Mouse (Mus musculus) cerebellum, adult 2 months (tissue): ENCODE measurements around the gene Atg4a-ps. TPM values are rescaled to one million over a fixed set of nuclear protein-coding genes. Genes with fewer than 3 reads are reported as not detected.
A peak's percentile ranks its signal among the peaks of the same experiment; 100 is the strongest.

Experiments used
- DNase-seq, 2 experiments: peaks; one replicate each; pipeline ENCODE4 v3.0.0; 2021
- H3K27ac ChIP-seq: fragments of 200-500 bp; 2 replicates; pipeline ENCODE4 v1.5.1; 2012; ENCODE audit warnings: low read length, control low read depth, inconsistent platforms; ENCODE audit not compliant: insufficient read depth
- H3K27me3 ChIP-seq: fragments of 200-500 bp; 2 replicates; pipeline ENCODE4 v1.6.1; 2012; ENCODE audit warnings: inconsistent platforms, mild to moderate bottlenecking, low read length, moderate library complexity; ENCODE audit not compliant: control insufficient read depth, insufficient read depth
- H3K4me1 ChIP-seq: fragments of 200-500 bp; 2 replicates; pipeline ENCODE4 v1.6.1; 2011; ENCODE audit warnings: low read length; ENCODE audit not compliant: control insufficient read depth, insufficient read depth
- H3K4me3 ChIP-seq: fragments of 200-500 bp; replicated peaks from 2 replicates; pipeline ENCODE3; 2011; ENCODE audit warnings: mild to moderate bottlenecking, low read depth, low read length, control low read depth; ENCODE audit not compliant: insufficient read depth
- CTCF ChIP-seq: fragments of 200-500 bp; IDR thresholded peaks from 2 replicates; pipeline ENCODE4 v1.5.1; 2011; ENCODE audit warnings: low read depth, mild to moderate bottlenecking, control low read depth, low read length, moderate library complexity, borderline replicate concordance; ENCODE audit not compliant: insufficient read depth
- POLR2A ChIP-seq: fragments of 200-500 bp; IDR thresholded peaks from 2 replicates; pipeline ENCODE4 v1.6.1; 2011; ENCODE audit warnings: low read length, control low read depth, borderline replicate concordance; ENCODE audit not compliant: insufficient read depth
- WGBS: fragments of 180-500 bp; shearing (Covaris S2); methylation state at CpG from one replicate; pipeline ENCODE4 v1.1.7; 2018; 5-methylcytosine and 5-hydroxymethylcytosine counted together
- polyA plus RNA-seq: library from polyadenylated mRNA; depleted of rRNA; stranded (reverse); fragments of >200 nt; gene quantifications from 2 replicates; pipeline ENCODE4 v1.2.3, GENCODE M21; 2012

The Atg4a-ps gene
- polyA plus RNA-seq, 1 experiment, result 0.07 TPM

DNA sequence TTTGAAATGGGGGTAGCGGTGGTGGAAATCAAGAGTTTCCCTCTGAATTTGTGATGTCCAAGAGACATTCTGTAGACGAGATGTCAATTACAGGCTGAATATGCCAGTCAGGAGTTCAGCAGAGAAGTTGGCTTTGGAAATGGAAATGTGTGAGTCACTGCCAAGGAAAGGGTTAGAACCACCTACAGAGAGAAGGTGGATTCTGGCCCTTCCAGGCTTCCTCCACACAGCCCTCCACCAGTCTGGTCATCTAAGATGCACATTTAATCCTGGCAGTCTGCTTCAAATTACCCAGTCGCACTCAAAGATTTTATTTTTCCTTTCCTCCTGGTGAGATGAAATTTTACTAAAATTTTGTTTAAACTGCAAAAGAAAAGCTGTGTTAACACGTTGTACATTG is 26.2 kb upstream of the Atg4a-ps start:
- 57% methylated on average over 4 of the region's 4 CpGs for WGBS

DNA sequence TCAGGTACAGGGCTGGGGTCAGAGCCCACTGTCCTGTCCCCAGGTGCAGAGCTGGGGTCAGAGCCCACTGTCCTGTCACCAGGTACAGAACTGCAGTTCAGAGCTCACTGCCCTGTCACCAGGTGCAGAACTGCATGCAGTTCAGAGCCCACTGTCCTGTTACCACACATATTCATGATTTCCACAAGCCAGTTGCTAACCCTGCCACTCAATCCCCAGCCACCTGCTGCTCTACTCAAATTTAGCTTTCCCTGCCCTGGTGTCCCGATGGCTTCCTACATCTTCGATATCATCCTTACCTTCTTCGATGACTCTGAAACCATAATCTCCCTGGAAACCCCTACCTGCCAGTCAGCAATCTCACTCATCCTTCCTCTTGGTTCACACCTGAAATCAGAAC is 17.5 kb upstream of the Atg4a-ps start:
- DNase-seq, result no peak
- H3K4me1 ChIP-seq, result no peaks in the 10 kb centered on the region
- no peaks in the 10 kb centered on the region for H3K27me3 ChIP-seq
- no peak overlapping the region for H3K4me3 ChIP-seq
- WGBS, result 96% methylated on average over 3 of the region's 3 CpGs
- H3K27ac ChIP-seq, result no peak overlapping the region
- TF ChIP-seq POLR2A (no peak), CTCF (no peak)

More for the DNA sequence above, 26.2 kb upstream of the Atg4a-ps start:
- DNase-seq, result no peak
- TF ChIP-seq POLR2A (no peak), CTCF (no peak)
- H3K27ac ChIP-seq, result no peak overlapping the region
- H3K27me3 ChIP-seq, result no peaks in the 10 kb centered on the region
- H3K4me3 ChIP-seq, result no peak overlapping the region
- H3K4me1 ChIP-seq, result no peaks in the 10 kb centered on the region; the same call in 1 of the 2 replicates

DNA sequence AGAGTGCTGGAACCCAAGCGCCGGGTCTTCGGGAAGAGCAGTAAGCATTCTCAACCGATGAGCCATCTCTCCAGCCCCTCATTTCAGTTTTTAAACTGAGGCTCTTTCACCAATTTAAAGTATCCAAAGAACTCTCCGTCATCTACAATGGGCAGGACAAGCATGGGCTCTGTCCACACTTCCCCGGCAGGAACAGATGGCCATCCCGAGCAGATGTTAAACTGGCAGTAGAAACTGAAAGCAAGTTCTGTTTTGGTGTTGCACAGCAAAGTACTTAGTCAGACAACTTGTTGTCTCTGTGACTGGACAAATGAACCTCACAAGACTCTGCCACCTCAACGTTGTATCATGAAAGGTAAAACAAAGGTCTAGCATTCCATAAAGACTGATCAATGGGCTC is 15.8 kb upstream of the Atg4a-ps start:
- 58% methylated on average over 8 of the region's 8 CpGs for WGBS
- no peak for DNase-seq

DNA sequence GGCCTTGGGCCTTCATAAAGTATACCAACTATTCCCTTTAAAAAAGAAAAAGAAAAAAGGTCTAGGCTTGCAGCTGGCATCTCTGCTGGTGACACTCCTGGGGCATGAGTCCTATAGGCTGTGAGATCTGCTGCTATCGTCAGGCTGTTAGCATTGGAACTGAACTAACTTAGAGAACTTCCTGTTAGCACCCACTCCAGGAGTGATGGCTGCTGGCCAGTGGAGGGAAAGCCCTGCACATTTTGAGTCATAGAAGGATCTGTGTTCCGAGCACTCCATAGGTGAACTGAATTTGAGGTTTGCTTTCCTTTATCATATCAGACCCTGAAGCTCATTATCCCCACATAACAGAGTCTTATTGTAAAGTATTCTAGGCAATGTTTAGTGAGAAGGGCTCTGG is 14.1 kb upstream of the Atg4a-ps start:
- H3K4me1 ChIP-seq, result no peaks in the 10 kb centered on the region
- H3K27me3 ChIP-seq, result no peaks in the 10 kb centered on the region
- no peak overlapping the region for H3K27ac ChIP-seq
- no peak overlapping the region for H3K4me3 ChIP-seq
- no peak for TF ChIP-seq POLR2A
- TF ChIP-seq CTCF, result no peak
- DNase-seq, result no peak
- 66% methylated on average over 2 of the region's 2 CpGs for WGBS

More for the DNA sequence above, 15.8 kb upstream of the Atg4a-ps start:
- H3K4me3 ChIP-seq, result no peak overlapping the region
- no peaks in the 10 kb centered on the region for H3K27me3 ChIP-seq
- TF ChIP-seq POLR2A (no peak), CTCF (no peak)
- H3K4me1 ChIP-seq, result no peaks in the 10 kb centered on the region
- no peak overlapping the region for H3K27ac ChIP-seq

DNA sequence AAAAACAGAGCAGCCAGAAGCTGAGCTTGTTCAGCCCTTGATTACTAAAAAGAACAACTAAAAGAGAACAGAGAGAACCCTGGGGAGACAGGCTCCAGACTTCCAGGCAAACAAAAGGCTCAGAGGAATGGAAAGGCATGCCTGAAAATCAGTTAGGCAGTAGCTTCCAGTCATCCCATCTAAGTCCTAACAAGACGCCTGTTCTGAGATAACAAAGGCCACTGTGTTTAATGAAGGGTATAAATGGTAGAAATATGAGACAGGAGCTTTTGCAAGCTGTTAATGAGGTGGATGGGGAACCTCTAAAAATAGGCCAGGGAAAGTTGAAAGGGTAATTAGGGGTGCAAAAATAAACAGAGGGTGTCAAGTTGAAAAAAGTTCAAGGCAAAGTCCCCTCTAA is 4.5 kb upstream of the Atg4a-ps start:
- 74% methylated on average over 1 of the region's 1 CpGs for WGBS
- no peak overlapping the region for H3K27ac ChIP-seq
- no peak for DNase-seq

DNA sequence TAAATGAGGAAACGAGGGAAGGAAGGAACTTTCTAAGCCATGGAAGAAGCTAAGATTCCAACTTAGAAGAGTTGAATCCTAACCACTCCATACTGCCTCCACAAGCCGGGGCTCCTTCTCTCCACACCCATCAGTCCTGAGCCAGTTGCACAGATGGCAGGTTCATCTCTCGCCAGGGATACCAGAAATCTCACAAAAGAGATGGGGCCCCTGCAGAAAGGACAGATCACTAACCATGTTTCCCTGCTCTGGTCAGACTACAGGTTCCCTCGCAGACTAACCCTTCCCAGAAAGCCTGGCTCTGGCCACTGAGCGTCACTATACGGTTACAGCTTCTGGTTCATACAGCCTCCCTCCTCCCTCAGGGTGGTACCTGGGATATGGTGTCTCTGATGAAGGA is 3.8 kb upstream of the Atg4a-ps start:
- 24% methylated on average over 6 of the region's 6 CpGs for WGBS
- H3K27ac ChIP-seq, result no peak overlapping the region
- peaks cover 8% of the 10 kb centered on the region for H3K4me1 ChIP-seq
- DNase-seq, result peak; percentile 46 to 66
- no peak for TF ChIP-seq POLR2A
- TF ChIP-seq CTCF, result 0 out of 2 replicates have a peak, but pooled peaks have one; percentile 1
- no peak overlapping the region for H3K4me3 ChIP-seq
- no peaks in the 10 kb centered on the region for H3K27me3 ChIP-seq

More for the DNA sequence above, 4.5 kb upstream of the Atg4a-ps start:
- H3K27me3 ChIP-seq, result no peaks in the 10 kb centered on the region
- H3K4me3 ChIP-seq, result no peak overlapping the region
- no peak for TF ChIP-seq CTCF
- no peak for TF ChIP-seq POLR2A
- H3K4me1 ChIP-seq, result peaks cover 8% of the 10 kb centered on the region

DNA sequence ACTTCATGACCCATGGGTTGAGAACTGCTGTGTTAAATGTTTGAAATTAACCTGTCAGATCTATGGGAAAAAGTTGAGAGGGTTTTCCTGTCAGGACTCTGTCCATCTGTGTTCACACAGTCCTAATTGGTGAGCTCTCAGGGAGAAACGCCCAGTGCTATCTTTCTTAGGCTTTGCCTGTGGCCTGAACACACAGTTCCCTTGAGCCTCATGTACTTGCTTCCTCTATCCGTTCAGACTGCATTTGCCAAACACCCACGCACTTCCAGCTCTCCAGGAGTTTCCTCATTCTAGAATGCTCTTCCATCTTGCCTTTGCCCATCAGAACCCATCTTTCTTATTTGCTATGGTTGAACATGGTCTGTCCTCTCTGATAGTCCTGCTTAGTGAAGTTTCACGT is 2.6 kb upstream of the Atg4a-ps start:
- H3K4me1 ChIP-seq, result peaks cover 8% of the 10 kb centered on the region
- DNase-seq, result no peak
- H3K4me3 ChIP-seq, result no peak overlapping the region
- H3K27ac ChIP-seq, result no peak overlapping the region
- 86% methylated on average over 4 of the region's 4 CpGs for WGBS
- H3K27me3 ChIP-seq, result no peaks in the 10 kb centered on the region
- TF ChIP-seq CTCF (no peak), POLR2A (no peak)

DNA sequence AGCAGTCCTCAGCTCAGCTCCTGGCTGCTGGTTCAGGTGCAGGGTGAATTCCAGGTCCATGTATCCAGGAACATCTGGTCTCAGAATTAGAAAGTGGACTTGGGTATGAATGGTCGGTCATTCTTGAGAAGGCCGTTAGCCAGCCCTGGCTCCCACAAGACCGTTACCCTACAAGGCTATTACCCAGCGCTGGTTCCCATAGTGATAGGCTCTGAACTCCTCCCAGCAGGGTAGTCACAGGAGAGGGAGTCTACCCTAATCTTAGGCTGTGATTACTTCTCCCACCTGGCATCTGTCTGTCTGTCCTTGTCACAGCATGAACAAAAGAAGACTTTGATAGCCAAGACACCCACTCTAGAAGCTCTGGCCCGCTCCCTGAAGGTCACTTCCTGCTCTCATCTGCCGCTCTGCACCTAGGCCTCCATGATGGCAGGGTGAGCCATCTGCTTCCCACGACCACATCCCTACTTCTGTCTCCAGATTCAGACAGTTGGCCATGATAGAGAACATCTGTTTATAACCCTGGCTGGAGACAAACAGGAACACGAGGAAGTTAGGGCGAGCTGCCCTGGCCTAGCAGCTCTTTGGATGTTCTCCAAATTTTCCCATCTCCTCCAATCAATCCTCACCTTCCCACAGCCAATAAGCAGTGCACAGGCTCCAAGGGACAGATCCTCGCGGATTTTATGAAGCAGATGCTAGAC is 1.4 kb upstream of the Atg4a-ps start:
- DNase-seq, result no peak
- peaks cover 8% of the 10 kb centered on the region for H3K4me1 ChIP-seq
- 86% methylated on average over 11 of the region's 11 CpGs for WGBS

More for the DNA sequence above, 1.4 kb upstream of the Atg4a-ps start:
- no peak for TF ChIP-seq POLR2A
- no peak for TF ChIP-seq CTCF
- Histone ChIP-seq H3K27me3 (no peaks in the 10 kb centered on the region), H3K27ac (no peak overlapping the region), H3K4me3 (no peak overlapping the region)
